Mouse (Mus musculus): ENCODE results near the gene Lrrc38. TPM values are rescaled to one million over a fixed set of nuclear protein-coding genes. Genes with fewer than 3 reads are reported as not detected.
A peak's percentile ranks its signal among the peaks of the same experiment; 100 is the strongest.
"Not testable (repeated sequence)": the region's sequence is repeated elsewhere in the genome, so short reads cannot be mapped to it uniquely, and the experiment has no call there.

The Lrrc38 gene
- 1 to 10 TPM; 1.4 to 2.3 TPM for total RNA-seq (2021)
- long read RNA-seq, experiment 1, transcript Lrrc38-201 (2 exons, 2,324 nt) = major isoform, 6 of 6 reads
- long read RNA-seq, experiment 1, partial matches to known transcripts = 0 of 6 reads
- long read RNA-seq, experiment 1, other reads (novel, unspliced or antisense) = 0 of 6 reads
- long read RNA-seq, experiment 2, partial matches to known transcripts = 0 of 2 reads
- long read RNA-seq, experiment 2, other reads (novel, unspliced or antisense) = 0 of 2 reads

- DNase-seq (ENCODE audit: low spot score in 2 of 2) = no peak
These were observed at the start of gene Lrrc38 for GRCm38 (mm10) chr4:143349484-143349906. Gene Lrrc38 (plus strand): TSS chr4:143349757.

DNA sequence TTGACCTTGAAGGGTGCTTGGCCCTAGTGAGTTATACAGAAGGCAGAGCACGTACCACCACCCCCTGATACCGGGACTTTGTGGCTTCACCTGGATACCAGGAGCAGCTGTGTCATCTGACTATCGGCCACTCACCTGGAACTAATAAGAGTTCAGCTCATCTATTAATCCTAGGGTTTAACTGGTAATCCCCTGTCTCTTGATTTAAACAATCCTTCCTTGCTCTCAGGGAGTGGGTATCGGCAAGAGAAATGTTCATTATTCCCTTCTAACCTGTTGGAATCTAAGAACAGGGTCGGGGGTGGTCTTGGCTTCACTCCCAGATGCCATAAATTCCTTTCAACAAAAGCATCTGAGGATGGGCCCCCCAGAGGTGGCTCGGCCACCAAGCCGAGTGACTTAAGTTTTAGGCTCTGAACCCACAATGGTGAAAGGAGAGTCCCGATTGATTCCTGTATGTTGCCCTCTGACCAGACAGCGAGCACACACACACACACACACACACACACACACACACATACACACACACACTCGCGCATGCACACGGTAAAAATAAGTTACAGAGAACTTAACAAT is 49.4 kb upstream of the Lrrc38 start:
- DNase-seq (ENCODE audit: low spot score in 2 of 2) = no peak

- DNase-seq (ENCODE audit: low spot score in 2 of 2) = no peak
These were observed 48.5 kb upstream of the Lrrc38 start for GRCm38 (mm10) chr4:143301042-143301441.

DNA sequence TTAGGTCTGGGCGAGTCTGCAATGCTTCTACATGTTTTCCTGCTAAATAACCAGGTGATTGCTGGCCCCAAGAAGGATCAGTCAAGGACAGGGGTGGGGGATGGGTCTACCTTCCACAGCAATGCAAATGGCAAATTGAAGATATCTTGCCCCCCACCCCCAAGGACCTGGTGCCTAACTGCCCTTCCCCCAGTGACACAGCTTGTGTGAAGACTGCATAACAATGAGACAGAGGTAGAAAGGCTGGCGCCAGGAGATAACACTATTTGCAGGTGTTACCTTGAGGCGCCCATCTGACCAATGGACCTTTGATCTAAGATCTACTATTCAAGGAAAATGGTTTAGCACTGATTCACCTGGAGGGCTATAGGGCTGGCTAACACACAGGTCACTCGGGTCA is 47.7 kb upstream of the Lrrc38 start:
- DNase-seq (ENCODE audit: low spot score in 2 of 2) = no peak

GRCm38 (mm10) chr4:143302279-143302890 is 47.2 kb upstream of the Lrrc38 start:
- DNase-seq (ENCODE audit: low spot score in 2 of 2) = no peak

DNA sequence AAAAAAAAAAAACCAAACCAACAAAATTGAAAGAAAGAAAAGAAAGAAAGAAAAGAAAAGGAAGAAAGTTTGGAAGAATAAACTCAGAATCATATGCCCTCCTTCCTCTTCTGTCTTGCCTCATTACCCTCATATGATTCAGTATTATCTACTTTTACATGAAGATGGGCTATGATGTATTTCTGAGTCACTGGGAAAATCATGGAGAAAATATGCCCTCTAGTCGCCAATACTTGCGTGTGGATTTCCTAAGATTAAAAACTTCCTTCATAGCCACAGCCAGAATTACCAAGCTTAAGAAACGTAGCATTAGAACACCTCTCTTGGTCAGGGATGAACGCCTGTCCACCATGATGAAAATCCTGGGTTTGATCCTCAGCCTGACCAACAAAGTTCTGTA is 44.5 kb upstream of the Lrrc38 start:
- DNase-seq (ENCODE audit: low spot score in 2 of 2) = no peak

- DNase-seq (ENCODE audit: low spot score in 2 of 2) = no peak
These were observed 43.4 kb upstream of the Lrrc38 start for GRCm38 (mm10) chr4:143305987-143306772.

- DNase-seq (ENCODE audit: low spot score in 2 of 2) = peak in 1 of 2 experiments; percentile 18
These were observed 38.2 kb upstream of the Lrrc38 start for GRCm38 (mm10) chr4:143311341-143311740.

GRCm38 (mm10) chr4:143313299-143313698 is 36.3 kb upstream of the Lrrc38 start:
- DNase-seq (ENCODE audit: low spot score in 2 of 2) = no peak

DNA sequence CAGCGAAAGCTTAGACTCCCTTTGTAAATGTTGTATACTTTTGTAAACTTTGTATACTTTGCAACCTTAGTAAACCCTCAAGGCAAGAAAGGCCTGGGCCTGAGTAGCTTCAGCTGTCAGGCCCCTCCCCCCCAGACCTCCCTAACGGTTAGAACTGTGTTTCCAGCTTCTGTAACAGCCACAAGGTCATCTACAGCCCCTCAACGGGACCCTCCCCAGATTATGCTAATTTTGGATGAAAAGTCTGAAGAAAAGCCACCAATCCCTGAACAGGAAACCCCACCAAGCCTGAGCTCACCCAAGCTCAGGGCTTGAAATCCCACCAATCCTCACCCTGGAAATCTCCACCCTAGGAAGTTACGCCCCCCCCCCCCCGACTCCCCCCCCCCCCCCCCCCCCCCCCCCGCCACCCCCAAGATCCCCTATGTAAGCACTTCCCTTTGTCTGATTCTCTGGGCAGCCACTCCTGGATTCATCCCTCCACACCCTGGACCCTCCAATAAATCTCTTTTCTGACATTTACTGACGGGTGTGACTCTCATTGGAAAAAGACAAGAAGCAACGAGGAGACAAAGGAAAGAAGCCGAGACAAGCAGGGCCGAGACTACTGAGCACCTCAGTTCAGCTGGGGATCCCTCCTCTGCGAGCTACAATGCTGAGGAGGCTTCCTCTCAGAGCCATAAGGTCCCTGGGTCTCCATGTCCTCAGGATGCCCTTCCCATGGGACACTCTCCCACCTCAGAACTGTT is 25.2 kb upstream of the Lrrc38 start:
- DNase-seq (ENCODE audit: low spot score in 2 of 2) = no peak

DNA sequence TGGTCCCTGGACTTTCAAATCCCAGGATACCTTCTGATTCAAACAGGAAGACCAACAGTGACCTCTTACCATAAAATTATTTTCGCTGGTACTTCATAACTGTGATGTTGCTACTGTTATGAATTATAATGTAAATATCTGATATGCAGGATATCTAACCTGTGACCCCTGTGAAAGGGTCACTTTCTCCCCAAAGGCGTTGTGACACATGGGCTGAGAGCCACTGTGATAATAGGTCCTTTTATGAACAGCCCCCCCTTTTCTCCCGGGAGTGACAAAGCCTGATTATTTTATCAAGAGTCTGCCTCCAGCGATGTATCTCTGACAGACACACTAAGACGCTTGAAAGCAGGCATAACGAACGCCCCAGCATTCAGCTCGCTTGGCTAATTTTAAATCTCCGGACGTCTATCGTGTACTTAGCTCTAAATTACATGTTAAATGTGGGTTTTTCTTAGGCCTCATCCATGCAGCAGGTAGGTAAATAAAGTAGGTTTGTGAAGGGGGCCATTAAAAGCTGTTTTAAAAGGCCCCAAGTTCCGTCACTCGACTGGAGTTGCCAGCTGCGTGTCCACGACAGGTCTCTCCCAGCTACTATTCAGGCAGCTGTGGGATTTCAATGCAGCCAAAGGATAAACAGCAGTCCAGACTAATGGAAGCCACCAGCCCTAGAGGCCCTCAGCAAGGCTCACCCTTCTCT is 24.5 kb upstream of the Lrrc38 start:
- DNase-seq (ENCODE audit: low spot score in 2 of 2) = no peak

DNA sequence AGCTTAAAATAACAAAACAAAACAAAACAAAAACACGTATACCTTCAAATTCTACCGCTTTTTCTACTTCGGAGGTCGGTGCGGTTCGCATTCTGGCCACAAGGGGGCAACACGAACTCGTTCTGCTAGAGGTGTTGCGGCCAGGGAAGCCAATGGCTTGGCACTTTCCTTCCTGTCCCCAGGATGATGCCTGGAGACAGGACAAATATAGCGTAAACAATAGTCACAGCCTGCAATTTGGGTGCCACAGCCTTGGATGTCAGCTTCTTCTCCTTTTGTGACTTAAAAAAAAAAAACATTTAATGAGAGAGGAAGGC is 24.0 kb upstream of the Lrrc38 start:
- peak; percentile 83 to 93 for DNase-seq (ENCODE audit: low spot score in 2 of 2)

DNA sequence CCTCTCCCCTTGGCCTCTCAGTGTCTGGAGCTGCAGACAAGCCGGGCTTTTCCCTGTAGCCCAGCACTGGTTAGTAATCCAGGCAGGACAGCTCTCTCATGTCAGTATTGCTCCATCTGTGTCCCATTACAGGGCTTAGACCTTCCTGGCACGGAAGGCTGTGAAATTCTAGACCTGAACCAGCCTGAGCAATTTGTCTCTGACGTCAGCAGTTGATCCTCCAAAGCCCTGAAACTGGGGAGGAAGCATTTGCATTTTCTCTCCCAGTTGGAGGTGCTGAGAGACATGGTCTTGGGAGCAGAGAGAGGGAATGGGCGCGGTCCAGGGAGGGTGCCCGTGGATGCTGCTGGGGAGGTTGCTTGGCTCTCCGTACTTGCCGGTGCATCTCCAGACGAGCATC is 19.0 kb upstream of the Lrrc38 start:
- DNase-seq (ENCODE audit: low spot score in 2 of 2) = no peak

DNA sequence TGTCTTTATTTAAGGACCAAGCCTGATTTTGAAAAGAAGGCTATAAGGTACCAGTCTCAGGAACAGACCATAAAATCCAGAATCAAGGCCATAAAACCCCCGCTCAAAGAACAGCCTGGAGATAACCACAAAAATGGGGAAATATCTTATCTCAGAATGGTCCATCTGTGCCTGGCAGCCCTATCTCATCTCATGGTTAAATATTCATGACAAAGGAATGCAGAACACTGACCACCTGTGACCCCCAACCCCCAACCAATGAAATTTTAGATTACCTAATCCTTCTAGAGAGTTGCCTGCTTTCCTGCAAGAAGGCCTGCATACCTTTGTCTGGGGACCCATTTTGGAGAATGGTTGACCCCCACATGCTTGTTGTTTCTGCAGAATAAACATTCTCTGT is 17.8 kb upstream of the Lrrc38 start:
- no peak for DNase-seq (ENCODE audit: low spot score in 2 of 2)

- DNase-seq (ENCODE audit: low spot score in 2 of 2) = no peak
These were observed 15.4 kb upstream of the Lrrc38 start for GRCm38 (mm10) chr4:143334145-143334544.

- no peak for DNase-seq (ENCODE audit: low spot score in 2 of 2)
These were observed 14.6 kb upstream of the Lrrc38 start for GRCm38 (mm10) chr4:143334995-143335394.

GRCm38 (mm10) chr4:143336096-143336495 is 13.5 kb upstream of the Lrrc38 start:
- DNase-seq (ENCODE audit: low spot score in 2 of 2) = no peak

DNA sequence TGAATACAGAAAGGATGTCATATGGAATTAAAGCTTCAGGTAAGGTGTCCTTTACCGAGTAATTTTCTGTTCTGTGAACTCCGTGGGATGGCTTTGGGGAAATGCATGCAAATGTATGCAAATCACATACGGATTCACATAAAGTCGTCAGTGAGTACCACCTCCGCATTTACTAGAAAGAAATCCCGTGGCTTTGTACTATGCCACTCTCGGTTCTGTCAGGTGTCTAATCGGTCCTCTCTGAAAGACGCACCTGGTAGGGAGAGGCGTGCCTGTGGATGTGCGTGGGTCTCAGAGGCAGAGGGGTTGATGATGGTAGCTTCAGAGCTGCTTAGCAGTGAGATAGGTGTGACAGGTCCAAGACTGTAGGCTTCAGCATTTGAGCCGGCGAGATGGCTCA is 9.7 kb upstream of the Lrrc38 start:
- DNase-seq (ENCODE audit: low spot score in 2 of 2) = peak in 1 of 2 experiments; percentile 18

DNA sequence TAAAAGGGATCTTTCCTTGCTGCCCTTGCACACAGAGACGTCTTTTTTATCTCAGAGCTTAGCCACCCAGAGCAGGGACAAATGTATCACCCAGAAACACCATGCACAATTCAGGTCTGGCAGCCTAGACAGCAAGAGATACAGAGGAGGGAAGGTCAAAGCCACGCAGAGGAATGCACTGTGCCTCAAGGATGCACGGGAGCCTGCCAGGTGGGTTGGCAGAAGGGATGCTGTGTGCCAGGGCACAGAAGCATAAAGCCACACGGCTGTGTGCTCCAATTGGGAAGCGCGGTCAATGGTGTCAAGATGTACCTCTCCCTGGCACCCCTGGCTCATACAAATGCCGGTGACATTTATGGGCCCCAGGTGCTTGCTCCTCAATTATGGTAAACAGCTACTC is 8.1 kb upstream of the Lrrc38 start:
- DNase-seq (ENCODE audit: low spot score in 2 of 2) = no peak

- DNase-seq (ENCODE audit: low spot score in 2 of 2) = not testable (repeated sequence)
These were observed 4.1 kb upstream of the Lrrc38 start for GRCm38 (mm10) chr4:143345491-143345890.

DNA sequence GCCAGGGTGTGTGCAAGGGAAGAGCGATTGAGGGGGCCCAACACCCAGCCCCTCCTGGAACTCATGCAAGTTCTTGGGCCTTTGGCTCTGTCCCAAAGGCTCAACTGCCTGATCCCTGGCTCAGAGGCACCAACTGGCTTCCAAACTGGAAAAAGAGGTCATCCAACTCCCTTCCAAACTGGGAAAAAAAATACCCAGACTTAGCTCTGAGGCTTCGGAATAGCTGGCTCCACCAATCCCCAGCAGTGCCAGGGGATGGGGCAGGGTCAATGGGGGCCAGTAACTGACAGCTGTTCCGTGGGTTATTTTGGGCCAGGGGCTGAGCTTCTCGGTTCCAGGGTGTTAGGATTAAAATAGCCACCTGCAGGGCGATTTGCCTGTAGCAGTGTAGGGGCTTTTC is 879 bp upstream of the Lrrc38 start:
- no peak for DNase-seq (ENCODE audit: low spot score in 2 of 2)
